Mouse (Mus musculus): ENCODE measurements around the gene Srsf9. TPM values are rescaled to one million over a fixed set of nuclear protein-coding genes. Genes with fewer than 3 reads are reported as not detected.

The Srsf9 gene
- polyA plus RNA-seq (2012; ENCODE audit: insufficient read depth, low replicate concordance): 79.3 and 86.6 TPM in 2 replicates

- Histone ChIP-seq H3K9me3 (no peaks in the 10 kb centered on the region), H3K4me3 (replicated peaks) (peak within 1 kb of the TSS; percentile 100), H3K27me3 (replicated peaks) (no peaks in the 10 kb centered on the region), H3K4me1 (peaks cover 49% of the 10 kb centered on the region), H3K36me3 (replicated peaks; ENCODE audit: low read length) (peaks cover 39% of the 10 kb centered on the region)
- TF ChIP-seq FLI1 (IDR thresholded peaks at IDR 0.05; ENCODE audit: low read length): no peak
- no peak for TF ChIP-seq GATA1 (IDR thresholded peaks at IDR 0.05; ENCODE audit: borderline replicate concordance, low read length)
Measured at GRCm38 (mm10) chr5:115326875-115327609, at the start of gene Srsf9. TSS of gene Srsf9 (plus strand) at chr5:115327177.

GRCm38 (mm10) chr5:115278053-115278452 is 48.9 kb upstream of the Srsf9 start:
- Histone ChIP-seq H3K36me3 (replicated peaks; ENCODE audit: low read length) (peaks cover 4% of the 10 kb centered on the region), H3K27me3 (replicated peaks) (no peaks in the 10 kb centered on the region), H3K9me3 (no peaks in the 10 kb centered on the region), H3K4me3 (replicated peaks) (no peak overlapping the region), H3K4me1 (peaks cover 59% of the 10 kb centered on the region)
- TF ChIP-seq FLI1 (IDR thresholded peaks at IDR 0.05; ENCODE audit: low read length): no peak
- TF ChIP-seq GATA1 (IDR thresholded peaks at IDR 0.05; ENCODE audit: borderline replicate concordance, low read length): no peak

GRCm38 (mm10) chr5:115278785-115279184 is 48.2 kb upstream of the Srsf9 start:
- Histone ChIP-seq H3K4me1 (peaks cover 54% of the 10 kb centered on the region), H3K36me3 (replicated peaks; ENCODE audit: low read length) (peaks cover 12% of the 10 kb centered on the region), H3K9me3 (no peaks in the 10 kb centered on the region), H3K4me3 (replicated peaks) (no peak overlapping the region), H3K27me3 (replicated peaks) (no peaks in the 10 kb centered on the region)
- no peak for TF ChIP-seq GATA1 (IDR thresholded peaks at IDR 0.05; ENCODE audit: borderline replicate concordance, low read length)
- TF ChIP-seq FLI1 (IDR thresholded peaks at IDR 0.05; ENCODE audit: low read length): no peak

- Histone ChIP-seq H3K9me3 (no peaks in the 10 kb centered on the region), H3K4me3 (replicated peaks) (peak within 1 kb of the TSS; percentile 98), H3K27me3 (replicated peaks) (no peaks in the 10 kb centered on the region), H3K36me3 (replicated peaks; ENCODE audit: low read length) (peaks cover 18% of the 10 kb centered on the region), H3K4me1 (peaks cover 52% of the 10 kb centered on the region)
- TF ChIP-seq FLI1 (IDR thresholded peaks at IDR 0.05; ENCODE audit: low read length) (no peak), GATA1 (IDR thresholded peaks at IDR 0.05; ENCODE audit: borderline replicate concordance, low read length) (no peak)
Measured at GRCm38 (mm10) chr5:115279226-115280049, 47.5 kb upstream of the Srsf9 start, which contains the start of gene Coq5. TSS of gene Coq5 (plus strand) at chr5:115279666.

GRCm38 (mm10) chr5:115280050-115280687 is 46.8 kb upstream of the Srsf9 start:
- peak overlapping the region; percentile 98 for H3K4me3 ChIP-seq (replicated peaks)
- H3K9me3 ChIP-seq: no peaks in the 10 kb centered on the region
- H3K27me3 ChIP-seq (replicated peaks): no peaks in the 10 kb centered on the region
- H3K36me3 ChIP-seq (replicated peaks; ENCODE audit: low read length): peaks cover 24% of the 10 kb centered on the region
- peaks cover 47% of the 10 kb centered on the region for H3K4me1 ChIP-seq
- TF ChIP-seq GATA1 (IDR thresholded peaks at IDR 0.05; ENCODE audit: borderline replicate concordance, low read length) (no peak), FLI1 (IDR thresholded peaks at IDR 0.05; ENCODE audit: low read length) (no peak)

GRCm38 (mm10) chr5:115284735-115285134 is 42.2 kb upstream of the Srsf9 start:
- Histone ChIP-seq H3K4me3 (replicated peaks) (no peak overlapping the region), H3K27me3 (replicated peaks) (no peaks in the 10 kb centered on the region), H3K9me3 (no peaks in the 10 kb centered on the region), H3K36me3 (replicated peaks; ENCODE audit: low read length) (peaks cover 56% of the 10 kb centered on the region), H3K4me1 (peaks cover 65% of the 10 kb centered on the region)
- TF ChIP-seq GATA1 (IDR thresholded peaks at IDR 0.05; ENCODE audit: borderline replicate concordance, low read length) (no peak), FLI1 (IDR thresholded peaks at IDR 0.05; ENCODE audit: low read length) (no peak)

- H3K27me3 ChIP-seq (replicated peaks): no peaks in the 10 kb centered on the region
- peaks cover 55% of the 10 kb centered on the region for H3K4me1 ChIP-seq
- H3K36me3 ChIP-seq (replicated peaks; ENCODE audit: low read length): peaks cover 91% of the 10 kb centered on the region
- no peaks in the 10 kb centered on the region for H3K9me3 ChIP-seq
- no peak overlapping the region for H3K4me3 ChIP-seq (replicated peaks)
- no peak for TF ChIP-seq FLI1 (IDR thresholded peaks at IDR 0.05; ENCODE audit: low read length)
- no peak for TF ChIP-seq GATA1 (IDR thresholded peaks at IDR 0.05; ENCODE audit: borderline replicate concordance, low read length)
Measured at GRCm38 (mm10) chr5:115294173-115294572, 32.8 kb upstream of the Srsf9 start.

GRCm38 (mm10) chr5:115296347-115296746 is 30.6 kb upstream of the Srsf9 start:
- Histone ChIP-seq H3K4me1 (peaks cover 45% of the 10 kb centered on the region), H3K9me3 (no peaks in the 10 kb centered on the region), H3K36me3 (replicated peaks; ENCODE audit: low read length) (peaks cover 75% of the 10 kb centered on the region), H3K27me3 (replicated peaks) (no peaks in the 10 kb centered on the region), H3K4me3 (replicated peaks) (no peak overlapping the region)
- TF ChIP-seq GATA1 (IDR thresholded peaks at IDR 0.05; ENCODE audit: borderline replicate concordance, low read length) (no peak), FLI1 (IDR thresholded peaks at IDR 0.05; ENCODE audit: low read length) (no peak)

GRCm38 (mm10) chr5:115300035-115300744 is 26.8 kb upstream of the Srsf9 start:
- TF ChIP-seq GATA1 (IDR thresholded peaks at IDR 0.05; ENCODE audit: borderline replicate concordance, low read length) (no peak), FLI1 (IDR thresholded peaks at IDR 0.05; ENCODE audit: low read length) (no peak)
- 0 out of 2 replicates have a peak, but pooled peaks cover 2% of the 10 kb centered on the region for H3K9me3 ChIP-seq
- H3K36me3 ChIP-seq (replicated peaks; ENCODE audit: low read length): peaks cover 45% of the 10 kb centered on the region
- peaks cover 35% of the 10 kb centered on the region for H3K4me1 ChIP-seq
- H3K4me3 ChIP-seq (replicated peaks): peak overlapping the region; percentile 97
- no peaks in the 10 kb centered on the region for H3K27me3 ChIP-seq (replicated peaks)

Data from megakaryocyte, embryonic 14.5 days (primary cell).